Mouse (Mus musculus): ENCODE data around the gene Flrt1.

Flrt1 gene

DNA sequence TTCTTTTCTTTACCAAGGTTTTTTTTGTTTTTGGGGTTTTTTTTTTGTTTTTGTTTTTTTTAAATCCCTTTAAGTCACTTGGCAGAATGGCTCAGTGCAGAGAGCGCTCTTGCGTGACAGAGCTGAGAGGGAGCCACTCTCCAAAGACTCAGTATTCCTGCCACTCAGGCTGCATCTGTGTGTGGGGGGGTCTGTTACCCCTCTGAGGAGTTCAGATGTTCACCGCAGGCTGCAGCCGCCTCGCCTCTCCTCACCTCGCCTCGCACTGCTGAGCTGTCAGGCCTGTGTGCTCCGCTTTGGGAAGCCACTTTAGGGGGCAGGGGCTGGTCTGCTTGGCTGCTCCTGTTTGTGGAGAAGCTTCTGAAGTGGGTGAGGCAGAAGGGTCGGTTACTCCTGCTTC, at the start of gene Flrt1:
Gene Flrt1, minus strand, starts transcription at position 186 of the 400 bp plus-strand sequence.
- no peak for DNase-seq

DNA sequence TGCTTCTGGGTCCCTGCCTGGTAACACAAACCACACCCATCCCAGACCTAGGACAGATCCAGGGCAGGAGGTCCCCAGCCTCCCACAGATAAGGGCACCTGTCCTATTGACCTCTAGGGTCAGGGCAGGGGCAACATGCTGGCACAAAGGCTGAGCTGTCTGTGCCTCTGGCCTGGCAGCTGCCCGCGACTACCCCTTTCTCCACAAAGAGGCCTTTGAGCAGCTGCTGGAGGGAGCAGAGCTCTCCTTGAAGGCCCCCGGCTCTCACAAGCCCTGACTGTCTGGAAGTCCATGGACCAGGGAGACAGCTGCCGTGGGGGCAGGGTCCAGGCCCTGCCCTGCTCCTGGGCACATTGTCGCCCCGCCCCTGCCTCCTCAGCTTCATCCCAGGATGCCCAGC, 49.7 kb upstream of the Flrt1 start:
- no peak for DNase-seq

DNA sequence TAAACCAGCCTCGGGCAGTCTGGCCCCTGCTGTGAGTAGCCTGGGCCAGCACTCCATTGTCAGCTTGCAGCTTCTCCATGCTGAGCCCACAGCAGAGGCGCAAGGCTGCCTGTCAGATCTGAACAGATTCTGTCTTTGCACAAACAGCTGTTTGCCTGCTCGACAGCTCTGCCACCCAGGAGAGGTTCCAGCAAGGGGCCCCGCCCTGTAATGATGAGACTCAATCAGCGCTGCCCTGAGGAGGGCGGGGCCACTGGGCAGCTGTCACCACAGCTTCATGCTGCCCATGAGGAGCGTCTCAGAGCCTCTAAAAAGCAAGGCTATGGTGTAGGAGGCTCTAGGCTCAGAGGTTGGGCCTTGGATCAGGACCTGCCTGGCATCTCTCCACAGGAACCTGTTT, 47.7 kb upstream of the Flrt1 start:
- DNase-seq, result no peak

DNA sequence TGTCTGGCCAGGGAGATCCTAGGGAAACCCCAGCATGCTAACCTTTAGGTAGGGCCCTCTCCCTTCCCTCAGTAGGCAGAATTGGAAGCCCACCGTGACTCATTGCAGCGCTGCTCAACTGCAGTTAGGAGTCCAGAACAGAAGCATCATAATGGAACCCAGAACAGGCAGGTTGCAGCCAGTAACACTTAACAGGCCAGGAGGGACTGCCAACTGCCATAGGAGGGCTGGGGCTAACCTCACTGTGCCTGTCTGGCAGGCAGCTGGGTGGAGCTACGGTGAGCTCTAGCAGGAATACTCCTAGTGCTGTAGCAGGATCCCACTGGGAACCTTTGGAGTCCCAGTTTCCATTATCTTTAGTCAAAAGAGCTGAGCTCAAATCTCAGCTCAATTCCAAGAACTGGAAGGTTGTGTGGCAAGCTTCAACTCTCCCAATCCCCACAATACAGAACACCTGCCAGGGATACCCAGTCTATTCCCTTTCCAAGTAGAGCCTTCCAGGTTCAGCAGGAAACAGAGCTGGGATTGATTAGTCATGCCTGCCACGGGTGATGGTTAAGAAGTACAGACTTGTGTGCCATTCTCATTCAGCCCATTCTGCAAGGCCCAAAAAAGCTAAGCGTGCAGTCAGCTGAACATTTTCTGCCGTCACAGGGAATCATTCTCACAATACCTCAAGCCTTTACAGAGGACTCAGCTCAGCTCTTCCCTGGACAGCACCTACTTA, 46.6 kb upstream of the Flrt1 start:
- DNase-seq, result no peak

DNA sequence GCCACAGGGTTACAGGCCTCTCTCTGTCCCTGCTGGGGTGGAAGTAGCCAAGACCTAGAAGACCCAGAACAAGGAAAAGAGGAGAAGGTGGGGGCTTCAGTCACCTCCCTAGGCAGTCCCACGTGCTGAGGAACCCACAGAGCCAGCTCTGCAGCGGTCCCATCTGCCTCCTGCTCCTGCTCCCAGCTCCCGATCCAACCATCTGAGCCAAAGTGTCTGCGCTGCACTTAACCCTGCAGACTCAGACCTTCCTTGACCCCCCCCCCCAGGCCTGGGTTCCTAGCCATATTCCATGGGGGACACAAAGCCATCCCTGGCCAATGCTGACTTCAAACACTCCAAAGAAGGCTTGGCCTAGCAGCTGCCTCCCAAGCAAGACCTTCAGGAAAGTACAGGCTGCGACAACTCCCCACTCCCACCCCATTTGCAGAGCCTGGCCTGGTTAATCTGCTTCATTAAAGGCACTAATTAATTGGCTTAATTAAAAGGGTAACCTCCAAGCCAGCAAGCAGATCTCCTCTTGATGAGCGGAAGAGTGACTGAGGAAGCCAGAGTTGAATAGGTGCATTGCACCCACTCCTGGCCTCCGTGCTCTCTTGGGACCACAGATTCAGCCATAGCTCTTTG, 45.9 kb upstream of the Flrt1 start:
- no peak for DNase-seq

DNA sequence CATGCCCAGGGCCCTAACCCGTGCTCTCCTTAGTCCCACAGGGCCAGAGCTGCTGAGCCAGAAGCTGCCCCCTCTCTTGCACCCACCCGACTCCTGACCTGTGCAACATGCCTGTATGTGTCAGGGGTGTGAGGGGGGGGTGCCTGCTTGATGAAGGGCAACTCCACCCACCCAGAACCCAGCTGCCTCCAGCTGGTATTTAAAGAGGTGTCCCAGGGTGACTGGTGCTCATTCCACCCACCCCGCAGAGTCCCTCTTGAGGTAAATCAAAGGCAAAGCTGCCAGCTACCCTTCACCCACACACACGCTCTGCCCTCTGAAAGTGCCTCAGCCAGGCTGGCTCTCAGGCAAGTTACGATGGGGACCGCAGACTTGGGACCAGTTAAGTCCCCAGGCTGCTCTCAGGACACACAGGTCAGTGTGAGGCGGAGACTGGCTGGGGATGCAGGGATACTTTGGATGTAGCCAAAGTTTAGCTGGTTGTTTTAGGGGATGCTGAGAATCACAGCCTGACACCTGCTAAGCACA, 43.7 kb upstream of the Flrt1 start:
- no peak for DNase-seq

DNA sequence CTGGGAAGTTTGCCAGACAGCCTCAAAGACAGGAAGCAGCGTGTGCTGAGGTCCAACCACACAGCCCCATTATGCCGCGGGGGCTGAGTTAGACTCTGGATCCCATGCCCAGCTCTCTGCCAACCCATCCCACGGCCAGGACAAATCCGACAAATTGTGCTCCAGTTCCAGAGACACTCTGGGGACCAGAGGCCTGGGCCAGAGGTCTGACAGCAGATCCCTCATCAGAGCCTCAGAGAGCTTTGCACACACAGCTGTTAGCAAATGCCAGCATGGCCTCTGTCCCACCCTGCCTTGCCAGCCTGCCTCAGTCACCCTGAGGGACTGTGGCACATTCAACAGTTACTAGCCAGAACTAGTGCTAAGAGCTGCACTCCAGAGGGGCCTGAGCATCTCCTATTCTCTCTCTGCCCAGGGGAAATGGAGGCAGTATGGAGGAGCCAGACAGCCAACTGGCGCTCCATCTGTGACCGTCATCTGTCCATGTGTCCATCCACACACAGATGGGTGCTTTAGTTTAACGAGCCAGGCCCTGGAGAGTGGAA, 43.1 kb upstream of the Flrt1 start:
- DNase-seq, result no peak

DNA sequence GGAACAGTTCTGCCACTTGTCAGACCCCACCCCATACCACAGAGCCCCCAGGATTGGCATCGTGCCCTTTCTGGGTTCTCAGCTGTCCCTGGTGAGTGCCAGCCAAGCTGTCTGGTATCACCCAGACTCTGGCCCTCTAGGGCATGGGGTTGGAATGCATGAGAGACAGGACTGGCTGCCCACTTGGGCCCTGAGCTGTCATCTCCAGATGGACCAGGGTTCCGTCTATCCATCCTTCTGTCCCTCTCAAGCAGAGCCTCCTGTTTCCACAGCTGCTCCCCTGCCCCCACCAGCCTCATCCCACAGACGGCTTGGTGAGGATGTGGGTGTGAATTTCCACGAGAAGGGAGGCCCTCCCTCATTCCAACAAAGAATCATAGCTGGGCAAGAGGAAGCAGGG, 42.6 kb upstream of the Flrt1 start:
- DNase-seq, result no peak

DNA sequence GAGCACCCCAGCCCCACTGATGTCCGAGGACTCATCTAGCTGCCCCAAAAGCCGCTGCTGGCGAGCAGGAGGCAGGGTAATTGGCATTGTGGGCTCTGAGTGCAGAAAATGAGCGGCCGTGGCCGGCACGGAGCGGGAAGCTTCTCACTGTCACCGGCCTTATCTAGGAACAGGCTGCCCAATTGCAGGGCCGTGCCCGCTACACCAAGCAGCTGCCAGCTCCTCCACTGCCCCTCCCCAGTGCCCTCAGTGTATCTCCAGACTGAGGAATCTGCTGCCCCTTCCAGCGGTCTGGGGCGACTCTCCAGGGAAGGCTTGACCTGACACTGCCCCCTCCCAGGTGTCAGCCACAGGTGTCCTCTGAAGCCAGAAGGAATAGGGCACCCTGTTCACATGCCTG, 40.8 kb upstream of the Flrt1 start:
- DNase-seq, result no peak

DNA sequence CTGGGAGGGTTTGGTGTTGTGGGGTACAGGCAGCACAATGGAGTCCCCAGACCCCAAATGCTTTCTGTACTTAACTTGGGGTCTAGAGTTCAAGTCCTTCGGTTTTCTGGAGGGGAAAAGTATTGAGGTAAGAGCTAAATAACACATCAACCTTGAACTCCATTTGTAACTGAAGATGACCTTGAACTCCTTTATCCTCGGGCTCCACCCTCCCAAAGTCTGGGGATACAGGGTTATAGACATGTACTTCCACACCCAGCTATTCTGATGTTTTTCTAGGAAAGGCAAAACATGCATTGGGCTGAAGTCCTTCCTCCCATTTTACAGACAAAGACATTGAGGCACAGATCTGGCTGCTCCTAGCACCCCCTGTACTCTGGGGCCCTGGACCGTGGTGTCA, 38.9 kb upstream of the Flrt1 start:
- no peak for DNase-seq

DNA sequence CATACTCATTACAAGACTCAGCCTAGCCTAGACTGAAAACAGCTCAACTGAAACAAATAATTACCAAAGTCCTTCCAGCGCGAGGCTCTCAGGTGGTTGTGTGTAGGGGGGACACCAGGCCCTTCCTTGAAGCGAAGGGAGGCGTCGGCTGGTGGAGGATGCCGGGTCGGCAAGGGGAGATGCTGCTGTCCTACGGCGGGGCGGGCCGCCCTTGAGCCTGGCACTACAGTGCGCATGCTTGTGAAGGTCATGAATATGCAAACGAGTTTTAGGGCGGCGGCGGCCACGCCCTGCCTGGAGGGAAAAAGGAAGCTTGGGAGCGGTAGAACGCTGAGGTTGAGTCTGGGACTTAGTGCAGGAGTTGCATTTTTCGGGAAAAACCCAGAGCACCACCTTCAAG, 38.3 kb upstream of the Flrt1 start:
- peak; percentile 90 for DNase-seq

DNA sequence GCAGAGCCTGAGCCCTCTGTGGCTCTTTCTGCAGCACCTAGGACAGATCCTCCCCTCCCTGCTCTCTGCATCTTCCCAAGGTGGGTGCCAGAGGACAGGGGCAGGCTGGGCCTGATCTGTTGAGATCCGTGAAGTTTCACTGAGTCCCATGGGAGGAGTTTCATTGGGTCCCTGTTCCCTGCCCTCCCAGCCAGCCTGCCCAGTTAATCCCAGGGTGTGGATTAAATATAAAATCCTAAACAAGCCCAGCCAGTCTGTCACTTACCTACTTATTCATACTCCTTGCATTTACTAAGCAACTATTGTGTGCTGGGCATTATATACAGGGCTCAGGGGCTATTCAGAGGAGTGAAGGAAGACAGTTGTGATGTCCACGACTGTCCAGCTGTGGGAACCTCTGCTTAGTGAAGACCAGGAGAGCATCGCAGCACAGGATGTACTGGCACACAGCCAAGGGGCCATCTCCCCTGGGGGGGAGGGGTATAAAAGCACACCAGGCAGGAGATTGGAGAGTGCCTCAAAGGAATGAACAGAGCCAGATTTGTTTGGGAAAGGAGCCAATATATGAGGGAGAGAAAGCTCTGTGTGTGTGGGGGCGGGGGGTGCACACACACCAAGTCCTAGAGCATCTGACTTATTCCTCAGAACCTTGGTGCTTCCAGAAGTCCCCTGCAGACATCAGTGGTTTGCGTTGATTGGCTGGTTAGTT, 36.8 kb upstream of the Flrt1 start:
- no peak for DNase-seq

DNA sequence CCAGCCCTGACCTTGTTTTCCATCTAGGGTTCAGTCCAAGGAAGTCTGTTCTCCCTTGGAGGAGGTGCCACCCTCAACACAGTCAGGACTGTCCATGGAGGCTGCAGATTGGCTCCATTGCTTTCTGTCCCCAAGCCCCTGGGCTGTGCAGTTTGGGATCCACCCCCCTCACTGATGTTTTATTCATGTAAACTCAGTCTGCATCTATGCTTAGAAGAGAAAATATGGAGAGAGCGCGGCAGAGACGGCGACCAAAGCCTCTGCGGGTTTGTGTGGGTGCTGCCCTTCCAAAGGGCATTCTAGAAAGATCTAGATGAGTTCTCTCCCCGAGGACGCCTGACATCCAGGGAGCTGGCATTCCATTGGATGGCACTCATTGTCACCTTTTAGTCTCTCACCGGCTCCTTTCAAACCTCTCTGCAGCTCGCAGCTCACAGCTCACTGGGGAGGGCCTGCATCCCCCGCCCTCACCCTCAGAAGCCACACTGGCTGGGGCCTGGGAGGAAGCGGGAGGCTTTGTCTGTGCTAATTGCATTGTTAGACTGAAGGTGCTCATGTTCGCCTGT, 35.4 kb upstream of the Flrt1 start:
- no peak for DNase-seq

DNA sequence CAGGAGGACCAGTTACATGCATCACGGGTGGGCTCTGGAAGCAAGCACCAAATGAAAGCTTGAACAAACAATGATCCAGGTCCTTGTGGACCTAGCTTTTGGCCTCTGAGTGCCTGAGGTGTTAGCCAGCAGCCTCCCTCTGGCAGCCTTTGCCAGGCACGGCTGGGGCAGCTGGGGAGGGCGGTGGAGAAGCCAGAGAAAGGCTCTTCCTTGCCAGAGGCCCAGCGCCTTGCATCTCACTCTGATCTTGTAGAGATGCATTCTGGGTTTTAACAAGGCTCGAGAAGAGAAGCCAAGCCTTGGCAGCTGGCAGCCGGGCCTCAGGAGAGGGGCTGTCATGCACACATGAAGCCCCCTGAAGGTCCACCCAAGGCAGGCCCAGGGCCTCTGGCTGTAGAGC, 34.8 kb upstream of the Flrt1 start:
- DNase-seq, result no peak

DNA sequence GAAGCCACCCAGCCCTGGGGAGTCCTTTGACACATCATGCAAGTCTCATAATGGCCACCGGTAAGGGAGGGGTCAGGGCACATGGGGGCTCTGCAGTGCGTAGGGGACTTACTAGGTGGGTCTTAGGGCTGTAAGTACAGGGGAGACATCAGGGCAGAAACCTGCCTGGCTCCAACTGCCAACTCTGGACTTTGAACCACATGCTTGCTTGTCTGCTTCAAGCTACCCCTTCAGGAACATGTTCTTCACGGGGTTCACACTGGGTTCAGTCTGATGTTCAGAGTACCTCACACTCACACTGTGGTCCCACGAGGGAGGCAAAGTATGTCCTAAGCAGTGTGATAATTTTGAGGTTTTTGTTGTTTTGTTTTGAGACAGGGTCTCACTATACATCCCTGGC, 33.8 kb upstream of the Flrt1 start:
- DNase-seq, result no peak

DNA sequence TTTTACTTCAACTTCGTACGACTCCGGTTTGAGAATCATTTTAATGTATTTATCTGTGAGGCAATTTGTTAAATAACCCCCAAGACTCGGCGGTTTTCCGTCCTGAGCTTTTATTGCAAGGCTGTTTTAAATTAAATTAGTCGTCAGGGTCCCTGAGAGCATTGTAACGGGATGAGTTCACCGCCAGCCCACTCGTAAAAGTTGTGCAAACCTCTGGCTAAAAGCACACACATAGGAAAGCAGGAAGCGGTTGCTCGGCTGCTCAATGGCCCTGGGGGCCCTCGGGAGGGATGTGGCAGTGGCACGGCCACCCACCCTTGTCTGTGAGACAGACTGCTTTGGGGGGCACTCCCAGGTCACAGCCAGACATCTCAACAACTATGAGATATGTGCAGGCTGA, 32.8 kb upstream of the Flrt1 start:
- no peak for DNase-seq

DNA sequence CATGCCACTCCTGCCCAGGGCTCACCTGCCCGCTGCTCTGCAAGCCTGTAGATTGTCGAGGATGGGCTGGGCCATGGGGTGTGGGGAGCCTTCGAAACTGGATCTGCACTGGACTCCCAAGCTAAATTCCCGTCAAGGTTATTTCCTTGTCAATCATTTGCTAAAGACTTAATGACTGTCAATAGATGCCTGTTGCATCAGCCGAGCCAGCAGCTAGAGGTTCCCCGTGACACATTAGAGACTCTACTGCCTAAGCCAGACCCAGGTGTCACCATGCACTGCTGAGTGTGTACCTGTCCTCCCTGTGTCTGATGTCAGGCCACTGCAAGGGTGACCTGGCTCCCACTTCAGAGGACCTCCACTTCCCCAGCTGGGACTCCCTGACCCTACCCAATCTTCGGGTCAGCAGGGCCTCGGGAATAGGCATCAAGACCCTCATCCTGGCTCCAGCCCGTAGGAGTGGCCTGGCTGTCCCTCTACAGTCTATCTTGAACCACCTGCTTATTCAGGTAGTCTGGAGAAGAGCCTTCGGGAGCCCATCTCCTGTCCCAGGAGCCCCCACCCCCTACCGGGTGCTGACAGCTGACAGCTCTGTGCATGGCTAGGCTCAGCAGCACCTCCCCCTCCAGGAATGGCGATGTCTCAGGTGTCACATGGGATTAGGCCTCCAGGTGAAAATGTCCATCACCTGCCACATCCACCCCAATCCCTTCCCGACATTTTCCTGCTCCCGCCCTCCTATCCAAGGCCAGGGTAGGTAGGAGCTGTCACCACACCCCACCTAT, 31.4 kb upstream of the Flrt1 start:
- DNase-seq, result no peak

DNA sequence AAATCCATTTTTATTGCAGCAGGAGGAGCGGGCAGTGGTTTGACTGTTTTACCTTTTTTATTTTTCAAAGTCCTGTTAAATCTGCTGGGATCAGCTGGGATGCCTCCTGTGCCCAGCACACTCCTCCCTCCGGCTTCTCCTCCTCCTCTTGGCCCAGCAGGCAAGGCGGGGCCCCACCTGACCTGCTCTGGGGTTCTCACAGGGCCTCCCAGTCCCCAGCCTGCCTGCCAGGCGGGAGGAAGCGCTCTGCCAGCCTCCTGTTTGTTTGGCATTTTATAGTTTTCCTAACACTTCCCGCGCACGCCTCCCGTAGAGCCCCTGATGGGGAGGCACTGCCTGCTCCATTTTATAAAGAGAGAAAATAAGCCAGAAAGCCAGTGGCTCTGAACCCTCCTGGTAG, 30.5 kb upstream of the Flrt1 start:
- DNase-seq, result peak; percentile 59

DNA sequence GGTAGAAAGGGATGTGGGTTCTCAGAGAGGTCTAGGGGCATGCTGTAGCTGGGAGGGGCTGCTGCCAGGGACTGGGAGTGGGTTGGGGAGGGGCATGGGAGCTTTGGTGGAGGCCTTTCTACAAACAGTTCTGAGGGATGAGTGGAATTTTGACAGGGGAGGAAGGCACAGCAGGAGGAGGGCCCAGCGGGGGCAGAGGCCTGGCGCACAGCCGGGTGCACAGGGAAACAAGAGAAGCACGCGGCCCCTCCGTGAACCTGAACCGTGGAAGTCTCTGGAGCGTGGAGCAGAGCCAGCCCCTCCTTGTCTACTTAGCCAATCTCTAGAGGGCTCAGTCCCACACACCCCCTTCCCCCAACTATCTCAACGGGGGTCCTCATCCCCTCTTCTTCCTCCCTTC, 30.0 kb upstream of the Flrt1 start:
- DNase-seq, result peak; percentile 68

DNA sequence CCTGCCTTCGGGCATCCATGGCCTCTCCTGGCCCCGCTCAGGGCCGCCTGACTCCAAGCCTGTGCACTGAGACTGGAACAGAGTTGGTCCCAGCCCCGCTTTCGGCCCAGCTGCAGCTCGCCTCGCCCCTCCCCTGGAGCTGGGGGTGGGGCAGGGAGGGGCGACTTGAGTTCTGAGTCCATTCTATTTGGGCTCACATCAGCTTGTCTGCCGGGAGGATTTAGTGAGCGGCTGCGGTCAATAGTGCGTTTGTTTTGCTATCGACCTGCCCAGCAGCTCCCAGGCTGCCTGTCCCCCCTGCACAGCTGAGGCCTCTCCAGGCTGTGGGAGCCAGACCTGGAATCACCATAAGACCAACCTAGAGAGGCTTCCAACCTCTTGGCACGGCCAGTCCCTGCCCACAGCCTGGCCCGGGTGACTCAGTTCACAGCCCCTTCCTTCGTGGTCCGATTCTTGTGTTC, 29.1 kb upstream of the Flrt1 start:
- DNase-seq, result peak; percentile 77

DNA sequence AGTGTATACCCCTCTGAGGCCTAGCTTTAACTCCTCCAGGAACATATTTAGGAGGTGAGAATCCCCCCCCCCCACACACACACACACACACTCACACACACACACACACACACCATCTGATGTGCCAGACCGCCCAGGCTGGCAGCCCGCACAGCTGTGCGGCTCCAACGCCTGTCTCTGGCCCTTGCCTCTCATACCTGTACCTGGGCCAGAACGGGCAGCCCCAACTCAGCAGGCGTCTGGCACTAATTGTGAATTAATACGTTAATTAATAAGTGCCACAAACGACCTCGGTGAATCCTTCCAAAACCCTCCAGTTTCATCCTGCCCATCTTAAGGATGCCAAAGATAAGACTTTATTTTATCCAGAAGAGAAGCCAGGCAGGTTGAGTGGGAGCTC, 27.9 kb upstream of the Flrt1 start:
- DNase-seq, result no peak

DNA sequence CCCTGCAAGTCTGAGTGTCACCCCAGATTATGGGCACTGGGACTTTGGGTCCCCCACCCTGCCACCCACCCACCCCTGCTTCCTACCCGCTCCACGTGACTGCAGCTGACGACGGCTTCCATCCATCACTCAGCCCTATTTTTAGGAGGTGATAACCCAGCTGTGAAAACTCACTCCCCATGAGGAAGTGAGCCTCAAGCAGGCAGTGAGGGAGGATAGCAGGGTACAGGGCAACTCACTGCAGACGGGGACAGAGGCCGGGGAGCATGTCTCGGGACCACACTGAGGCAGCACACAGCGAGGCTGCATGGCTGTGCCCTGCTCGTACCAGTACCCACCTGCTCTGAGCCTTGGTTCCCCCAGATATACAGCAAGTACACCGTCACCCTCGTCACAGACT, 24.8 kb upstream of the Flrt1 start:
- no peak for DNase-seq

All from embryo, embryonic 11 days (tissue).